12 mouse cellular contexts compared by ENCODE assay signal in genomic region chr3:50887002-50887401, GRCm38 (mm10).
A peak's percentile ranks its signal among the peaks of the same experiment; 100 is the strongest.
DNase-seq lines count a peak whose midpoint lies in the region; ATAC-seq lines count a peak whose summit lies in the region.
"Had no signal": no experiment of that assay in that cellular context is flagged by ENCODE, and none has a peak within 500 bp of the region (broad histone marks: within the 10 kb centered on the region; RNA-seq: fewer than 3 reads in every experiment).

No protein-coding gene starts in this region.

- WGBS in heart, embryonic 14.5 days = 12% methylated on average over 7 of the region's 7 CpGs

- intact Hi-C loops in heart, postnatal 36 days (cut with DNase I) = no loop called here

- H3K36me3 ChIP-seq in heart, embryonic 14.5 days (ENCODE audit: control insufficient read depth, insufficient read depth, low read length) = no peaks in the 10 kb centered on the region

- no peak overlapping the region for H3K9ac ChIP-seq in heart, embryonic 14.5 days (ENCODE audit: low read length)

- H3K27me3 ChIP-seq in heart, embryonic 14.5 days (ENCODE audit: control insufficient read depth, insufficient read depth, low read length) = no peaks in the 10 kb centered on the region
- H3K27me3 ChIP-seq: CH12.LX had no signal

- H3K27ac ChIP-seq in heart, embryonic 14.5 days (replicated peaks in 1 of 2; ENCODE audit: control insufficient read depth in 1 of 2, insufficient read depth in 1 of 2, low read depth in 2 of 2, low read length in 2 of 2) = peak overlapping the region; percentile 48 to 57; a peak in 3 of 4 replicates
- H3K27ac ChIP-seq: macrophage had no signal

- ATAC-seq in heart, embryonic 14.5 days (ENCODE audit: insufficient number of reproducible peaks, insufficient read depth, low FRiP score, low read depth) = peak; percentile 42; the same call in 1 of the 2 replicates
- peak; percentile 20; the same call in 1 of the 2 replicates for ATAC-seq in megakaryocyte progenitor cell, adult 5-6 weeks (replicated peaks; ENCODE audit: poor library complexity)
- ATAC-seq: activated CD4-positive, CD25-positive, alpha-beta regulatory T cell, adult 4 months had no signal

- peaks cover 8 to 11% of the 10 kb centered on the region in 2 experiments for H3K4me1 ChIP-seq in heart, embryonic 14.5 days (ENCODE audit: control insufficient read depth in 2 of 2, insufficient read depth in 2 of 2, low read length in 2 of 2)

- 0 out of 4 replicates have a peak overlapping the region, but pooled peaks of 1 of the 2 experiments have one; percentile 0 for H3K4me3 ChIP-seq in heart, embryonic 14.5 days (ENCODE audit: control insufficient read depth in 1 of 2, insufficient read depth in 1 of 2, low read depth in 1 of 2, low read length in 2 of 2)

- peak overlapping the region; percentile 52 for H3K4me2 ChIP-seq in heart, embryonic 14.5 days (ENCODE audit: low read length)

- no peaks in the 10 kb centered on the region for H3K9me3 ChIP-seq in heart, embryonic 14.5 days (ENCODE audit: control insufficient read depth, low read length)

- no peak for DNase-seq in heart, postnatal 36 days
- DNase-seq in ovary, postnatal 36 days (ENCODE audit: low spot score) = peak; percentile 12
- DNase-seq in ovary, postnatal 10 days (ENCODE audit: low spot score) = no peak
- DNase-seq in frontal cortex, postnatal 10 days (ENCODE audit: low spot score in 2 of 2) = no peak
- DNase-seq in Muller cell, postnatal 12 days (ENCODE audit: inconsistent ontology term) = no peak
- DNase-seq in spleen, postnatal 36 days (ENCODE audit: low spot score in 2 of 2) = no peak
- DNase-seq: layer of hippocampus, postnatal 36 days had no signal
